Mouse (Mus musculus): Measurements from ENCODE around the gene Dbndd2. TPM values are rescaled to one million over a fixed set of nuclear protein-coding genes. Genes with fewer than 3 reads are reported as not detected.
A peak's percentile ranks its signal among the peaks of the same experiment; 100 is the strongest.

Dbndd2 gene
- polyA plus RNA-seq, 1 experiment from 2014 or later, result 25.3 TPM

GRCm38 (mm10) chr2:164522280-164522679 is 36.4 kb downstream of the Dbndd2 start:
- Histone ChIP-seq H3K27me3 (replicated peaks) (no peaks in the 10 kb centered on the region), H3K4me3 (replicated peaks) (no peak overlapping the region), H3K27ac (replicated peaks) (no peak overlapping the region), H3K4me2 (peak overlapping the region; percentile 21), H3K4me1 (0 out of 2 replicates have a peak, but pooled peaks cover 4% of the 10 kb centered on the region), H3K36me3 (no peaks in the 10 kb centered on the region), H3K9ac (replicated peaks) (no peak overlapping the region), H3K9me3 (replicated peaks) (no peaks in the 10 kb centered on the region; the same call in 1 of the 2 replicates)
- no peak for ATAC-seq (ENCODE audit: low FRiP score)
- 45% methylated on average over 8 of the region's 8 CpGs for WGBS

GRCm38 (mm10) chr2:164523301-164523773 is 37.4 kb downstream of the Dbndd2 start:
- 83% methylated on average over 10 of the region's 10 CpGs for WGBS
- ATAC-seq (ENCODE audit: low FRiP score), result no peak

GRCm38 (mm10) chr2:164528557-164528956 is 42.7 kb downstream of the Dbndd2 start:
- no peak overlapping the region for H3K9ac ChIP-seq (replicated peaks)
- no peak for ATAC-seq (ENCODE audit: low FRiP score)
- H3K27ac ChIP-seq (replicated peaks), result no peak overlapping the region
- no peak overlapping the region for H3K4me3 ChIP-seq (replicated peaks)
- no peaks in the 10 kb centered on the region; the same call in 1 of the 2 replicates for H3K9me3 ChIP-seq (replicated peaks)
- no peak overlapping the region for H3K4me2 ChIP-seq
- no peaks in the 10 kb centered on the region for H3K4me1 ChIP-seq
- no peaks in the 10 kb centered on the region for H3K36me3 ChIP-seq
- H3K27me3 ChIP-seq (replicated peaks), result 0 out of 2 replicates have a peak, but pooled peaks cover 3% of the 10 kb centered on the region
- 75% methylated on average over 5 of the region's 5 CpGs for WGBS

More at GRCm38 (mm10) chr2:164523301-164523773, 37.4 kb downstream of the Dbndd2 start:
- Histone ChIP-seq H3K36me3 (no peaks in the 10 kb centered on the region), H3K4me3 (replicated peaks) (no peak overlapping the region), H3K4me2 (no peak overlapping the region), H3K27ac (replicated peaks) (no peak overlapping the region), H3K4me1 (0 out of 2 replicates have a peak, but pooled peaks cover 4% of the 10 kb centered on the region), H3K9me3 (replicated peaks) (no peaks in the 10 kb centered on the region; the same call in 1 of the 2 replicates), H3K27me3 (replicated peaks) (no peaks in the 10 kb centered on the region), H3K9ac (replicated peaks) (no peak overlapping the region)

GRCm38 (mm10) chr2:164531169-164531568 is 45.3 kb downstream of the Dbndd2 start:
- Histone ChIP-seq H3K4me1 (no peaks in the 10 kb centered on the region), H3K27ac (replicated peaks) (no peak overlapping the region), H3K9ac (replicated peaks) (no peak overlapping the region), H3K36me3 (no peaks in the 10 kb centered on the region), H3K4me2 (no peak overlapping the region), H3K4me3 (replicated peaks) (no peak overlapping the region), H3K9me3 (replicated peaks) (no peaks in the 10 kb centered on the region; the same call in 1 of the 2 replicates), H3K27me3 (replicated peaks) (0 out of 2 replicates have a peak, but pooled peaks cover 3% of the 10 kb centered on the region)
- ATAC-seq (ENCODE audit: low FRiP score), result no peak
- 2% methylated on average over 3 of the region's 3 CpGs for WGBS

- no peak overlapping the region for H3K4me3 ChIP-seq (replicated peaks)
- no peak overlapping the region for H3K9ac ChIP-seq (replicated peaks)
- no peak overlapping the region for H3K4me2 ChIP-seq
- H3K27me3 ChIP-seq (replicated peaks), result 0 out of 2 replicates have a peak, but pooled peaks cover 3% of the 10 kb centered on the region
- no peak for ATAC-seq (ENCODE audit: low FRiP score)
- WGBS, result 67% methylated on average over 10 of the region's 10 CpGs
- no peak overlapping the region for H3K27ac ChIP-seq (replicated peaks)
- no peaks in the 10 kb centered on the region for H3K4me1 ChIP-seq
- H3K9me3 ChIP-seq (replicated peaks), result no peaks in the 10 kb centered on the region
- no peaks in the 10 kb centered on the region for H3K36me3 ChIP-seq
Observed at GRCm38 (mm10) chr2:164534315-164534714, 48.4 kb downstream of the Dbndd2 start.

GRCm38 (mm10) chr2:164537003-164537402 is 51.1 kb downstream of the Dbndd2 start:
- WGBS, result 78% methylated on average over 4 of the region's 4 CpGs
- Histone ChIP-seq H3K27ac (replicated peaks) (no peak overlapping the region), H3K9ac (replicated peaks) (no peak overlapping the region), H3K36me3 (no peaks in the 10 kb centered on the region), H3K4me1 (no peaks in the 10 kb centered on the region), H3K27me3 (replicated peaks) (0 out of 2 replicates have a peak, but pooled peaks cover 1% of the 10 kb centered on the region), H3K9me3 (replicated peaks) (no peaks in the 10 kb centered on the region), H3K4me2 (no peak overlapping the region), H3K4me3 (replicated peaks) (no peak overlapping the region)
- no peak for ATAC-seq (ENCODE audit: low FRiP score)

- no peak for ATAC-seq (ENCODE audit: low FRiP score)
Observed at GRCm38 (mm10) chr2:164540652-164541427, 54.9 kb downstream of the Dbndd2 start.

GRCm38 (mm10) chr2:164542132-164542531 is 56.2 kb downstream of the Dbndd2 start:
- no peaks in the 10 kb centered on the region for H3K9me3 ChIP-seq (replicated peaks)
- H3K9ac ChIP-seq (replicated peaks), result no peak overlapping the region
- ATAC-seq (ENCODE audit: low FRiP score), result no peak
- H3K4me1 ChIP-seq, result no peaks in the 10 kb centered on the region
- no peaks in the 10 kb centered on the region for H3K27me3 ChIP-seq (replicated peaks)
- H3K27ac ChIP-seq (replicated peaks), result no peak overlapping the region
- H3K36me3 ChIP-seq, result no peaks in the 10 kb centered on the region
- H3K4me2 ChIP-seq, result no peak overlapping the region
- no peak overlapping the region for H3K4me3 ChIP-seq (replicated peaks)
- 86% methylated on average over 5 of the region's 5 CpGs for WGBS

More at GRCm38 (mm10) chr2:164540652-164541427, 54.9 kb downstream of the Dbndd2 start:
- Histone ChIP-seq H3K9ac (replicated peaks) (no peak overlapping the region), H3K9me3 (replicated peaks) (no peaks in the 10 kb centered on the region), H3K4me3 (replicated peaks) (no peak overlapping the region), H3K4me2 (no peak overlapping the region), H3K36me3 (no peaks in the 10 kb centered on the region), H3K27ac (replicated peaks) (no peak overlapping the region), H3K27me3 (replicated peaks) (no peaks in the 10 kb centered on the region), H3K4me1 (no peaks in the 10 kb centered on the region)
- WGBS, result 49% methylated on average over 8 of the region's 8 CpGs

- Histone ChIP-seq H3K27me3 (replicated peaks) (no peaks in the 10 kb centered on the region), H3K36me3 (no peaks in the 10 kb centered on the region), H3K27ac (replicated peaks) (no peak overlapping the region), H3K9me3 (replicated peaks) (no peaks in the 10 kb centered on the region), H3K9ac (replicated peaks) (no peak overlapping the region), H3K4me1 (no peaks in the 10 kb centered on the region), H3K4me2 (no peak overlapping the region), H3K4me3 (replicated peaks) (no peak overlapping the region)
- 90% methylated on average over 7 of the region's 7 CpGs for WGBS
- no peak for ATAC-seq (ENCODE audit: low FRiP score)
Observed at GRCm38 (mm10) chr2:164542598-164542997, 56.7 kb downstream of the Dbndd2 start.

Other genes with a start within 250 kb of the Dbndd2 start
- gene Svs2, start 247.6 kb upstream of the Dbndd2 start, polyA plus RNA-seq (2015; fragmentation: Nextera tagmentation; extraction: Ambion mirVana), result not detected in 2 replicates
- not detected in 2 replicates for gene Svs3b, start 229.5 kb upstream of the Dbndd2 start, polyA plus RNA-seq (2015; fragmentation: Nextera tagmentation; extraction: Ambion mirVana)
- gene Svs4, start 207.6 kb upstream of the Dbndd2 start, polyA plus RNA-seq (2015; fragmentation: Nextera tagmentation; extraction: Ambion mirVana), result not detected in 2 replicates
- gene Svs3a, start 196.8 kb upstream of the Dbndd2 start, polyA plus RNA-seq (2015; fragmentation: Nextera tagmentation; extraction: Ambion mirVana), result not detected in 2 replicates
- gene Svs6, start 169.4 kb upstream of the Dbndd2 start, polyA plus RNA-seq (2015; fragmentation: Nextera tagmentation; extraction: Ambion mirVana), result not detected in 2 replicates
- not detected in 2 replicates for gene Svs5, start 153.4 kb upstream of the Dbndd2 start, polyA plus RNA-seq (2015; fragmentation: Nextera tagmentation; extraction: Ambion mirVana)
- 0.36 and 0.43 TPM in 2 replicates for gene Slpi, start 97.0 kb upstream of the Dbndd2 start, polyA plus RNA-seq (2015; fragmentation: Nextera tagmentation; extraction: Ambion mirVana)
- gene Rbpjl, start 83.0 kb upstream of the Dbndd2 start, polyA plus RNA-seq (2015; fragmentation: Nextera tagmentation; extraction: Ambion mirVana), result 0.17 and 0.61 TPM in 2 replicates
- 8.5 and 11.1 TPM in 2 replicates for gene Matn4, start 80.9 kb upstream of the Dbndd2 start, polyA plus RNA-seq (2015; fragmentation: Nextera tagmentation; extraction: Ambion mirVana)
- gene Sdc4, start 42.2 kb upstream of the Dbndd2 start, polyA plus RNA-seq (2015; fragmentation: Nextera tagmentation; extraction: Ambion mirVana), result 9.0 and 26.2 TPM in 2 replicates
- gene Sys1, start 29.1 kb upstream of the Dbndd2 start, polyA plus RNA-seq (2015; fragmentation: Nextera tagmentation; extraction: Ambion mirVana), result 86.8 and 92.7 TPM in 2 replicates
- 4.5 and 5.8 TPM in 2 replicates for gene Gm20458, start 25.1 kb upstream of the Dbndd2 start, polyA plus RNA-seq (2015; fragmentation: Nextera tagmentation; extraction: Ambion mirVana)
- gene Trp53tg5, start 12.4 kb upstream of the Dbndd2 start, polyA plus RNA-seq (2015; fragmentation: Nextera tagmentation; extraction: Ambion mirVana), result not detected in 2 replicates
- gene Pigt, start 11.4 kb downstream of the Dbndd2 start, polyA plus RNA-seq (2015; fragmentation: Nextera tagmentation; extraction: Ambion mirVana), result 88.8 and 92.2 TPM in 2 replicates
- gene Wfdc2, start 76.3 kb downstream of the Dbndd2 start, polyA plus RNA-seq (2015; fragmentation: Nextera tagmentation; extraction: Ambion mirVana), result 1.6 and 10.4 TPM in 2 replicates
- not detected in 2 replicates for gene Spint3, start 87.4 kb downstream of the Dbndd2 start, polyA plus RNA-seq (2015; fragmentation: Nextera tagmentation; extraction: Ambion mirVana)
- gene Wfdc6a, start 99.3 kb downstream of the Dbndd2 start, polyA plus RNA-seq (2015; fragmentation: Nextera tagmentation; extraction: Ambion mirVana), result 0.31 TPM in 1 of 2 replicates, not detected in the other
- not detected in 2 replicates for gene Eppin, start 107.5 kb downstream of the Dbndd2 start, polyA plus RNA-seq (2015; fragmentation: Nextera tagmentation; extraction: Ambion mirVana)
- gene Wfdc6b, start 127.4 kb downstream of the Dbndd2 start, polyA plus RNA-seq (2015; fragmentation: Nextera tagmentation; extraction: Ambion mirVana), result not detected in 2 replicates
- gene Wfdc8, start 127.5 kb downstream of the Dbndd2 start, polyA plus RNA-seq (2015; fragmentation: Nextera tagmentation; extraction: Ambion mirVana), result not detected in 2 replicates
- gene Wfdc16, start 152.7 kb downstream of the Dbndd2 start, polyA plus RNA-seq (2015; fragmentation: Nextera tagmentation; extraction: Ambion mirVana), result not detected in 2 replicates
- not detected in 2 replicates for gene Wfdc10, start 169.9 kb downstream of the Dbndd2 start, polyA plus RNA-seq (2015; fragmentation: Nextera tagmentation; extraction: Ambion mirVana)
- gene Wfdc9, start 170.5 kb downstream of the Dbndd2 start, polyA plus RNA-seq (2015; fragmentation: Nextera tagmentation; extraction: Ambion mirVana), result not detected in 2 replicates
- not detected in 2 replicates for gene Wfdc11, start 188.0 kb downstream of the Dbndd2 start, polyA plus RNA-seq (2015; fragmentation: Nextera tagmentation; extraction: Ambion mirVana)
- not detected in 2 replicates for gene Wfdc13, start 199.0 kb downstream of the Dbndd2 start, polyA plus RNA-seq (2015; fragmentation: Nextera tagmentation; extraction: Ambion mirVana)
- gene Spint4, start 212.4 kb downstream of the Dbndd2 start, polyA plus RNA-seq (2015; fragmentation: Nextera tagmentation; extraction: Ambion mirVana), result not detected in 2 replicates
- not detected in 2 replicates for gene Spint5, start 229.2 kb downstream of the Dbndd2 start, polyA plus RNA-seq (2015; fragmentation: Nextera tagmentation; extraction: Ambion mirVana)

Data from neural tube, embryonic 15.5 days (tissue).